Mouse (Mus musculus) heart, embryonic 13.5 days (tissue): ENCODE data around the gene Snta1. TPM values are rescaled to one million over a fixed set of nuclear protein-coding genes. Genes with fewer than 3 reads are reported as not detected.

Source experiments
- ATAC-seq: fragments of 200-750 bp; cut with Nextera tagmentation; 2 replicates; pipeline ENCODE4 v1.8.0; 2017; ENCODE audit warnings: moderate TSS enrichment; ENCODE audit not compliant: insufficient number of reproducible peaks, low FRiP score, low TSS enrichment; ENCODE audit errors: extremely low read depth
- H3K27ac ChIP-seq: fragments of 300-500 bp; sonication (generic); replicated peaks from 2 replicates; pipeline ENCODE4 v1.5.1; 2015; ENCODE audit warnings: moderate library complexity, mild to moderate bottlenecking, inconsistent platforms
- H3K27me3 ChIP-seq: fragments of 300-500 bp; sonication (generic); replicated peaks from 2 replicates; pipeline ENCODE4 v1.6.1; 2015; ENCODE audit warnings: mild to moderate bottlenecking, inconsistent platforms
- H3K36me3 ChIP-seq: fragments of 300-500 bp; sonication (generic); 2 replicates; pipeline ENCODE4 v1.6.1; 2015; ENCODE audit warnings: mild to moderate bottlenecking, inconsistent platforms
- H3K4me1 ChIP-seq: fragments of 300-500 bp; sonication (generic); 2 replicates; pipeline ENCODE4 v1.6.1; 2015; ENCODE audit warnings: inconsistent platforms
- H3K4me2 ChIP-seq: fragments of 300-500 bp; sonication (generic); 2 replicates; pipeline ENCODE4 v1.6.1; 2015; ENCODE audit warnings: inconsistent platforms, mild to moderate bottlenecking, moderate library complexity
- H3K4me3 ChIP-seq: fragments of 300-500 bp; sonication (generic); 2 replicates; pipeline ENCODE4 v1.5.1; 2015; ENCODE audit warnings: moderate library complexity, mild to moderate bottlenecking, inconsistent platforms
- H3K9ac ChIP-seq: fragments of 300-500 bp; sonication (generic); 2 replicates; pipeline ENCODE4 v1.6.1; 2015; ENCODE audit warnings: inconsistent platforms, mild to moderate bottlenecking, moderate library complexity
- H3K9me3 ChIP-seq: fragments of 300-500 bp; sonication (generic); 2 replicates; pipeline ENCODE4 v1.6.1; 2016; ENCODE audit warnings: inconsistent platforms
- WGBS: fragments of 180-500 bp; shearing (Covaris S2); methylation state at CpG from one replicate; pipeline ENCODE4 v1.1.7; 2015; ENCODE audit warnings: mixed read lengths; 5-methylcytosine and 5-hydroxymethylcytosine counted together
- polyA plus RNA-seq: library from polyadenylated mRNA; unstranded; fragments of >200 nt; fragmentation: Nextera tagmentation; extraction: Ambion mirVana; gene quantifications from 2 replicates; pipeline ENCODE4 v1.2.1, GENCODE M21; 2015

Gene Snta1
- 38.0 and 41.5 TPM in 2 replicates for polyA plus RNA-seq

DNA sequence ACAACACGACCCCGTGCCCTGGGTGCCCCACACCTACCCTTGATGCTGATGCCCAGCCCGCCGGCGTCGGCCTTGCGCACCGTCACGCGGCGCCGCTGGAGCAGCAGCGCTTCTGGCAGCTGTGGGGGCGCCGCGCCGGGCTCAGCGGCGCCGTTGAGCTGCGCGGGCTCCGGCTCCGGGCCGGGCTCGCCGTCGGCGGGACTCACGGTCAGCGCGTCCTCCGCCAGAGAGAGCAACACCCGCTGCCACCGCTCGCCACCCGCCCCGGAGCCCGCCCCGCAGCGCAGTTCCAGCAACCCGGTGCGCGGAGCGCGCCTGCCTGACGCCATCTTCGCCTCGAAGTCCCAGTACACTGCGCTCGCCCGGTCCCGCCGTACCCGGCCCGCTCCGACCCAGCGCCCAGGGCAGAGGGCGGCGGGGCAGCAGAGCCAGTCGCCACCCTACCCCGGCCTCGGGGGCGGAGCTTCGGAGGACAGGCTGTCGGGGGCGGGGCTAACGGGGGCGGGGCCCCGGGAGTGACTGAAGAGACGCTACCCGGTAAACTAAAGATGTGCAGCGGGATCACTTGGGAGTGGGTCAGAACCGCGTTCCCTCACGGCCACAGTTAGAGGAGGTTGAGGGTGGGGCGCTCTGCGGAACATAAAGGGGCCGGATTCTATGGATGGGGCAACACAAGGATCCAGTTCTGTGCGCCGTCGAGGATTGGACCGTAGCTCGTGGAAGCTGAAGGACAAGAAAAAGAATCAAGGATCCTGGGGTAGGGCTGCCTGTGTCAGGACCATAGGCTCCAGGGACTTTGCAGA is at the start of gene Snta1:
Gene Snta1 (minus strand): TSS at position 457 of the 803 bp plus-strand sequence.
- WGBS: 2% methylated on average over 84 of the region's 84 CpGs
- Histone ChIP-seq H3K27ac (peak within 1 kb of the TSS; percentile 85), H3K36me3 (no peaks in the 10 kb centered on the region), H3K4me2 (peak within 1 kb of the TSS; percentile 77), H3K4me1 (peaks cover 57% of the 10 kb centered on the region), H3K27me3 (no peaks in the 10 kb centered on the region), H3K4me3 (peak within 1 kb of the TSS; percentile 68), H3K9ac (peak within 1 kb of the TSS; percentile 88), H3K9me3 (no peaks in the 10 kb centered on the region)
- ATAC-seq: peak; percentile 93

DNA sequence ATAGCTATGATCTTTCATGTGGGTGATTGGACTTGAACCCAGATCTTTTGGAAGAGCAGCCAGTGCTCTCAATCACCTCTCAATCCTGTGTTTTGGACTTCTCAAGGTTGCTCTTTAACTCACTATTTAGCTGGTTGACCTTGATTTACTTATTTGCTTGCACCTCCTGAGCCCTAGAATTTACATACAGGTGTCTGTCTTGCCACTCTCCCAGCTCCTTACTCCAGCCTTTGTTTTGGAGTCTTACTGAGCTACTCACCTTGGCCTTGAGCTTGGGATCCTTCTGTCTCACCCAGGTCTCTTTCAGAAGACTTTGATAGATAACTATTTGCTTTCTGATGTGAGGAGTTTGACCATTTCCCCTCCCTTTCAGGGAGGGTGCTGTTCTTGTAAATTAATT is 48.7 kb upstream of the Snta1 start:
- no peak overlapping the region for H3K4me2 ChIP-seq
- H3K9me3 ChIP-seq: no peaks in the 10 kb centered on the region
- peaks cover 10% of the 10 kb centered on the region for H3K36me3 ChIP-seq
- peaks cover 55% of the 10 kb centered on the region for H3K4me1 ChIP-seq
- no peaks in the 10 kb centered on the region for H3K27me3 ChIP-seq
- H3K9ac ChIP-seq: no peak overlapping the region
- H3K27ac ChIP-seq: 0 out of 2 replicates have a peak overlapping the region, but pooled peaks have one; percentile 75
- no peak overlapping the region for H3K4me3 ChIP-seq
- ATAC-seq: no peak

DNA sequence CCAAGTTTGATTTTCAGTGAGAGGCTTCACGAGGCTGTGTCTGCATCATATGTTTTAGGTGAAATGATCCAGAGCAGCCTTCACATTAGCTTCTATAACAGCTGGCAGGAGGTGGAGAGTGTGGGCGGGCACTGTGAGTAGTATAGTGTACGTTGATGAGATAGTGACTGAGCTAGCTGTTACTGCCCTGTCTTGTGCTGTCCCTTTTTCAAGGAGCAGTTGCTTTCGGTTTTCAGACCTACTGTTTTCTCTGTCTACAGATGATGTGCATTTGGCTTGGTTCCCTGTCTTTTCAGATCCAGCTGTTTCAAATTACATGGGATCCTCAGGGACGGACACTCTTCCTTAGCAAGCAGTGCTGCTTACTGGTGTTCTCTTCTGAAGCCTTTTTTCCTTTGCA is 47.9 kb upstream of the Snta1 start:
- H3K9ac ChIP-seq: no peak overlapping the region
- no peak for ATAC-seq
- H3K36me3 ChIP-seq: peaks cover 10% of the 10 kb centered on the region
- peak overlapping the region; percentile 31 for H3K4me2 ChIP-seq
- H3K4me3 ChIP-seq: no peak overlapping the region
- no peaks in the 10 kb centered on the region for H3K27me3 ChIP-seq
- H3K9me3 ChIP-seq: no peaks in the 10 kb centered on the region
- WGBS: 27% methylated on average over 5 of the region's 5 CpGs
- H3K27ac ChIP-seq: peak overlapping the region; percentile 75
- peaks cover 47% of the 10 kb centered on the region for H3K4me1 ChIP-seq

- Histone ChIP-seq H3K9me3 (no peaks in the 10 kb centered on the region), H3K9ac (no peak overlapping the region), H3K27ac (peak overlapping the region; percentile 75), H3K36me3 (peaks cover 10% of the 10 kb centered on the region), H3K4me2 (no peak overlapping the region), H3K27me3 (no peaks in the 10 kb centered on the region), H3K4me1 (peaks cover 39% of the 10 kb centered on the region), H3K4me3 (no peak overlapping the region)
- ATAC-seq: no peak
- 41% methylated on average over 3 of the region's 3 CpGs for WGBS
Measured at GRCm38 (mm10) chr2:154454605-154455004, 46.7 kb upstream of the Snta1 start.

GRCm38 (mm10) chr2:154454099-154454498 is 46.2 kb upstream of the Snta1 start:
- Histone ChIP-seq H3K4me1 (peaks cover 35% of the 10 kb centered on the region), H3K27me3 (no peaks in the 10 kb centered on the region), H3K4me3 (no peak overlapping the region), H3K9ac (0 out of 2 replicates have a peak overlapping the region, but pooled peaks have one; percentile 19), H3K4me2 (no peak overlapping the region), H3K9me3 (no peaks in the 10 kb centered on the region), H3K36me3 (peaks cover 10% of the 10 kb centered on the region), H3K27ac (peak overlapping the region; percentile 75)
- ATAC-seq: no peak
- 40% methylated on average over 1 of the region's 1 CpGs for WGBS

DNA sequence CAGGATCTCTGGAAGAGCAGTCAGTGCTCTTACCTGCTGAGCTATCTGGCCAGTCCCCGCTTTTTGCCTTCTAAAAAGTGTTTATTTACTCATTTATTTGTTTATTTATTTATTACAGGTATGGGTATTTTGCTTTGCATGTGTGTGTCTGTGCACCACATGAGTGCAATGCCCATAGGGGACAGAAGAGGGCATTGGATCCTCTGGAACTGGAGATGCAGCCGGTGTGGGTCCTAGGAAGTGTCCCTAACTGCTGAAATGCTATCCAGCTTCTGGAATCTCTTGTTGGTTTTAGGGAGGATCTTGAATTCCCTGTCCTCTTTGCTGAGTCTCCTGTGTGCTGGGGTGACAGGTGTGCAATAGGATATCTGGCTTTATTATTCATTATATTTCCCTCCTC is 45.1 kb upstream of the Snta1 start:
- no peaks in the 10 kb centered on the region for H3K9me3 ChIP-seq
- H3K27ac ChIP-seq: no peak overlapping the region
- peaks cover 13% of the 10 kb centered on the region for H3K36me3 ChIP-seq
- H3K4me3 ChIP-seq: no peak overlapping the region
- no peak overlapping the region for H3K9ac ChIP-seq
- H3K27me3 ChIP-seq: no peaks in the 10 kb centered on the region
- H3K4me1 ChIP-seq: peaks cover 35% of the 10 kb centered on the region
- 87% methylated on average over 2 of the region's 2 CpGs for WGBS
- no peak overlapping the region for H3K4me2 ChIP-seq
- no peak for ATAC-seq

GRCm38 (mm10) chr2:154448633-154449032 is 40.7 kb upstream of the Snta1 start:
- H3K9ac ChIP-seq: no peak overlapping the region
- H3K9me3 ChIP-seq: no peaks in the 10 kb centered on the region
- H3K27me3 ChIP-seq: no peaks in the 10 kb centered on the region
- H3K36me3 ChIP-seq: peaks cover 26% of the 10 kb centered on the region
- H3K4me3 ChIP-seq: no peak overlapping the region
- H3K4me1 ChIP-seq: peaks cover 2% of the 10 kb centered on the region; the same call in 1 of the 2 replicates
- H3K4me2 ChIP-seq: no peak overlapping the region
- no peak overlapping the region for H3K27ac ChIP-seq
- ATAC-seq: no peak

GRCm38 (mm10) chr2:154447821-154448220 is 39.9 kb upstream of the Snta1 start:
- H3K9ac ChIP-seq: no peak overlapping the region
- ATAC-seq: no peak
- H3K27ac ChIP-seq: no peak overlapping the region
- peaks cover 29% of the 10 kb centered on the region for H3K36me3 ChIP-seq
- H3K4me2 ChIP-seq: no peak overlapping the region
- 95% methylated on average over 8 of the region's 8 CpGs for WGBS
- H3K9me3 ChIP-seq: no peaks in the 10 kb centered on the region
- H3K4me1 ChIP-seq: no peaks in the 10 kb centered on the region
- no peaks in the 10 kb centered on the region for H3K27me3 ChIP-seq
- H3K4me3 ChIP-seq: no peak overlapping the region

DNA sequence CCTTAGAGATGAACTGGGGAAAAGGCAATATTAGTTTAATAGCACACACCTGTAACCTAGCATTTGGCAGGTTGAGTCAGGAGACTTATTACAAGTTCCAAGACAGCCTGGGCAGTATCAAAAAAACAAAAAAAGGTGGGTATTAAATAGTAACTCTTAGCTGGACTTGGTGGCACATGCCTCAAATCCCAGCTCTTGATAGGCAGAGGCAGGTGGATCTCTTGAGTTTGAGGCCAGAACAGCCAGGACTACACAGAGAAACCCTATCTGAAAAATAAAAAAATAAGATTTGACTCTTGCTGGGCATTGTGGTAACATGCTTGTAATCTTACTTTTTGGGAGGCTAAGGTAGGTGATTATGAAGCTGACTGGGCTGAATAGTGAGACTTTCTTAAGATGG is 32.6 kb upstream of the Snta1 start:
- peak overlapping the region; percentile 32 for H3K4me2 ChIP-seq
- H3K9ac ChIP-seq: peak overlapping the region; percentile 52; the same call in 1 of the 2 replicates
- no peak overlapping the region for H3K4me3 ChIP-seq
- no peaks in the 10 kb centered on the region for H3K9me3 ChIP-seq
- no peaks in the 10 kb centered on the region for H3K27me3 ChIP-seq
- H3K4me1 ChIP-seq: peaks cover 35% of the 10 kb centered on the region
- ATAC-seq: no peak
- H3K27ac ChIP-seq: peak overlapping the region; percentile 76
- H3K36me3 ChIP-seq: peaks cover 15% of the 10 kb centered on the region

DNA sequence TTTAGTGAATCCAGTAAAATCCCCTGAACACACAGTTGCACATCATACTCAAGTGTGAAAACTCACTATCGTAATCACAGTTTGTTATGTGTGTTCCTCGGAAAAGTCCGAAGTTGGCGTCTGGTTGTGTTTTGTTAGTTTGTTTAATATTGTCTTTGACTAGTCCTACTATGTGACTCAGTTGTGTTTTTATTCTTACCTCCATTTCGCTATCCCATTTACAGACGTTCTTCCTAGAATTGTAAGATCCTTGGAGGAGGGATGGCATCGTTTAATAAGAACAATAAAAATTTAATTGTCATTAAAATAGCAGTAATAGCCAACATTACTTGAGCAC is 29.3 kb upstream of the Snta1 start:
- ATAC-seq: no peak
- Histone ChIP-seq H3K4me2 (peak overlapping the region; percentile 79), H3K27ac (peak overlapping the region; percentile 98), H3K4me1 (peaks cover 38% of the 10 kb centered on the region), H3K4me3 (peak overlapping the region; percentile 99), H3K9ac (peak overlapping the region; percentile 99), H3K9me3 (no peaks in the 10 kb centered on the region), H3K36me3 (no peaks in the 10 kb centered on the region), H3K27me3 (no peaks in the 10 kb centered on the region)
- 9% methylated on average over 7 of the region's 7 CpGs for WGBS

DNA sequence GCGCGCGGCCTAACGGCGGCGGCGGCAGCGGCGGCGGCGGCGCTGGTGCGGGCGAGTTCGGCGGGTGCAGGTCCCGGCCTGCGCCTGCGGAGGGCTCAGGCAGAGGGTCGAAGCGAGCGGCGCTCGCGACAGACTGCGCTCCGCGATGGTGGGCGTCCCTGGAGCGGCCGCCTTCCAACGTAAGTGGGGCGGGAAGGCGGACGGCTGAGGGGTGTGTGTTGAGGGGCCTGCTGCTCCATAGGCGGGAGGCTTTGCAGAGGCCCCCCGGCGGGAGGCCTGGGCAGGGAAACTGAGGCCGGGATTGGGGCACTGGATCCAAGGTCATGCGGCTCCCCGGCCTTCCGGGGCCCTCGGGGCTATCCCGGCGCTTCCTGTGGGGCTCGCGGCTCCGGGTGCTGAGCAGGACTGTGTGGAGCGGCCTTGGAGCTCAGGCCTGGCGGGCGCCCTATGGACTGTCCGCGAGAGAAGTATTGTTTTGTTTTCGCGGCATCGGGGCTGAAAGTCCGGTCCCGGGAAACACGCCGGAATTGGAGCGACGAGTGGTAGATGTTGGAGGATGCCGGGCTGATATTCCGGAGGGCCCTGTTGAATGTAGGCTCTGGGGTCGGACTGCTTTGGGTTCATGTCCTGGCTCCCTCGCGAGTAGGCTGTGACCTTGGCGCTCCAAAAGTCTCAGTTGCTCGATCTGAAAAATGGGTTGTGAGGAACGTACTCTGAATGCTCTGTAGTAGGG is 28.7 kb upstream of the Snta1 start, which contains the start of gene Cbfa2t2:
Gene Cbfa2t2 (plus strand): TSS at position 24 of the 733 bp plus-strand sequence.
- peak within 1 kb of the TSS; percentile 98 for H3K27ac ChIP-seq
- peak within 1 kb of the TSS; percentile 79 for H3K4me2 ChIP-seq
- H3K9ac ChIP-seq: peak within 1 kb of the TSS; percentile 99
- H3K36me3 ChIP-seq: no peaks in the 10 kb centered on the region
- peak within 1 kb of the TSS; percentile 99 for H3K4me3 ChIP-seq
- WGBS: under 1% methylated on average over 70 of the region's 70 CpGs
- peaks cover 38% of the 10 kb centered on the region for H3K4me1 ChIP-seq
- no peaks in the 10 kb centered on the region for H3K27me3 ChIP-seq
- H3K9me3 ChIP-seq: no peaks in the 10 kb centered on the region
- peak; percentile 33 for ATAC-seq
